Comparison of ENCODE assay signal across 10 mouse cellular contexts in the genomic region with DNA sequence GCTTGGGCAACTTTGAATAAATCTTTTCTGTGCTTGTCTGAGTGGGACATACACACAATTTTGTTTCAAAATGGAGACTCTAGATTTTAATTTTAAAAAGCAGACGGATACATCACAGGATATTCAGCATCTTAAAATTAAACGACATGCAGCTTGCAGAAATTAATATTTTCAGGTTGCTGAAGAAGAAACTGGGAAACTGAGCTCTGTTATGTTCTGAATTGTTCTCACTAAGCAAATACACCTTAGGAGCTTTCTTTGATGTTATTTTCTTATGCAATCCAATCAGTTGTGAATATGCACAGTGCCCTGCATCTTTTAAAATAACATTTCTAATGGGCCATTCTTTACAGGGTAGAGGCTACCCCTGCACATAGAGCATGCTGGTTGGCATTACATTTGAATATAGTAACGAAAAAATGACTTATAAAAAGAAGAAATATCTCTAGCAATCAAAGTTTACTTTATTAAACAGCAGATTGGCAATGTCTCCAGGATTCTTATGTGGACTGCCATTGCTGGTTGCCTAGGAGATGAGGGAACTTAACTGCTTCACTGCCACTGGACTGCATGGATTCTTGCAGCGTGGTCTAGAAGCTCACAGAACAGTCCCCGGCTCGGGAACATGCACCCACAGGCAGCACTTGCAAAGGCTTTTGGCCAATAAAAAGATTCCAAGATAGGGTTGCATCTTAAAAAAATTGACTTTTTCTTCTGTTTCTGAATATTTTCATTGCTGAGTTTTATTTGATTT.
A peak's percentile ranks its signal among the peaks of the same experiment; 100 is the strongest.
DNase-seq lines count a peak whose midpoint lies in the region; ATAC-seq and TF ChIP-seq lines count a peak whose summit lies in the region.
"Had no signal": no experiment of that assay in that cellular context is flagged by ENCODE, and none has a peak within 500 bp of the region (broad histone marks: within the 10 kb centered on the region; RNA-seq: fewer than 3 reads in every experiment).

No protein-coding gene starts in this region.

- no peak overlapping the region; the same call in 1 of the 2 replicates for H3K9ac ChIP-seq in lung, embryonic 15.5 days
- H3K9ac ChIP-seq in forebrain, embryonic 13.5 days = peak overlapping the region; percentile 69
- no peak overlapping the region for H3K9ac ChIP-seq in limb, embryonic 15.5 days
- H3K9ac ChIP-seq in stomach, embryonic 14.5 days (replicated peaks; ENCODE audit: low read depth, low read length) = no peak overlapping the region

- WGBS in lung, embryonic 15.5 days = 52% methylated on average over 6 of the region's 6 CpGs
- WGBS in forebrain, embryonic 13.5 days = 8% methylated on average over 6 of the region's 6 CpGs
- whole genome bisulfite sequencing in limb, embryonic 15.5 days = 65% methylated on average over 6 of the region's 6 CpGs
- WGBS in stomach, embryonic 14.5 days = 67% methylated on average over 6 of the region's 6 CpGs
- WGBS in cerebellum, adult 2 months = 77% methylated on average over 6 of the region's 6 CpGs

- peaks cover 23% of the 10 kb centered on the region for H3K4me1 ChIP-seq in lung, embryonic 15.5 days
- H3K4me1 ChIP-seq in forebrain, embryonic 13.5 days = peaks cover 72% of the 10 kb centered on the region
- peaks cover 17% of the 10 kb centered on the region for H3K4me1 ChIP-seq in limb, embryonic 15.5 days
- H3K4me1 ChIP-seq in stomach, embryonic 14.5 days (ENCODE audit: control insufficient read depth, insufficient read depth, low read length) = peaks cover 15% of the 10 kb centered on the region
- no peaks in the 10 kb centered on the region for H3K4me1 ChIP-seq in cerebellum, adult 2 months (ENCODE audit: control insufficient read depth, insufficient read depth, low read length)

- no peaks in the 10 kb centered on the region for H3K36me3 ChIP-seq in lung, embryonic 15.5 days
- no peaks in the 10 kb centered on the region for H3K36me3 ChIP-seq in forebrain, embryonic 13.5 days (ENCODE audit: poor library complexity, severe bottlenecking)
- H3K36me3 ChIP-seq in limb, embryonic 15.5 days = no peaks in the 10 kb centered on the region
- no peaks in the 10 kb centered on the region for H3K36me3 ChIP-seq in stomach, embryonic 14.5 days (ENCODE audit: control insufficient read depth, insufficient read depth, low read length)

- no peak for TF ChIP-seq POLR2A in cerebellum, adult 2 months (IDR thresholded peaks at IDR 0.05; ENCODE audit: borderline replicate concordance, insufficient read depth, low read length)

- peak overlapping the region; percentile 31; the same call in 1 of the 2 replicates for H3K4me3 ChIP-seq in lung, embryonic 15.5 days
- H3K4me3 ChIP-seq in forebrain, embryonic 13.5 days = peak overlapping the region; percentile 32
- H3K4me3 ChIP-seq in limb, embryonic 15.5 days = no peak overlapping the region
- peak overlapping the region; percentile 22; the same call in 1 of the 2 replicates for H3K4me3 ChIP-seq in stomach, embryonic 14.5 days (ENCODE audit: low read depth, low read length)
- H3K4me3 ChIP-seq in cerebellum, adult 2 months (replicated peaks; ENCODE audit: insufficient read depth, low read depth, low read length) = no peak overlapping the region

- no peak overlapping the region for H3K27ac ChIP-seq in lung, embryonic 15.5 days
- H3K27ac ChIP-seq in forebrain, embryonic 13.5 days = peak overlapping the region; percentile 99
- no peak overlapping the region for H3K27ac ChIP-seq in limb, embryonic 15.5 days
- H3K27ac ChIP-seq in stomach, embryonic 14.5 days (ENCODE audit: low read length) = no peak overlapping the region
- no peak overlapping the region for H3K27ac ChIP-seq in cerebellum, adult 2 months (ENCODE audit: insufficient read depth, low read length)

- no peak for DNase-seq in lung, postnatal 25 days (ENCODE audit: low spot score)
- DNase-seq in cerebellum, adult 2 months = no peak
- no peak for DNase-seq in layer of hippocampus, postnatal 36 days
- DNase-seq: thymus, postnatal 14 days had no signal

- TF ChIP-seq CTCF in cerebellum, adult 2 months (IDR thresholded peaks at IDR 0.05; ENCODE audit: borderline replicate concordance, insufficient read depth, low read depth, low read length) = no peak

- no peaks in the 10 kb centered on the region for H3K9me3 ChIP-seq in lung, embryonic 15.5 days
- no peaks in the 10 kb centered on the region for H3K9me3 ChIP-seq in forebrain, embryonic 13.5 days (replicated peaks)
- no peaks in the 10 kb centered on the region for H3K9me3 ChIP-seq in limb, embryonic 15.5 days
- H3K9me3 ChIP-seq in stomach, embryonic 14.5 days (ENCODE audit: control insufficient read depth, low read depth, low read length) = no peaks in the 10 kb centered on the region

- ATAC-seq in lung, embryonic 15.5 days (ENCODE audit: borderline replicate concordance, extremely low read depth, low FRiP score, low TSS enrichment) = no peak
- no peak for ATAC-seq in forebrain, embryonic 13.5 days
- no peak for ATAC-seq in limb, embryonic 15.5 days (ENCODE audit: insufficient number of reproducible peaks, low FRiP score, low TSS enrichment, low read depth)
- ATAC-seq in stomach, embryonic 14.5 days (ENCODE audit: insufficient number of reproducible peaks, insufficient read depth, low FRiP score, low read depth) = no peak
- no peak for ATAC-seq in erythroblast, adult 5-6 weeks (replicated peaks; ENCODE audit: low FRiP score, poor library complexity, severe bottlenecking)
- ATAC-seq: Patski had no signal

- peak overlapping the region; percentile 59 for H3K4me2 ChIP-seq in lung, embryonic 15.5 days
- peak overlapping the region; percentile 62 for H3K4me2 ChIP-seq in forebrain, embryonic 13.5 days
- H3K4me2 ChIP-seq in limb, embryonic 15.5 days = peak overlapping the region; percentile 45; the same call in 1 of the 2 replicates
- H3K4me2 ChIP-seq in stomach, embryonic 14.5 days (replicated peaks; ENCODE audit: low read depth, low read length) = peak overlapping the region; percentile 53; the same call in 1 of the 2 replicates

- H3K27me3 ChIP-seq in lung, embryonic 15.5 days = no peaks in the 10 kb centered on the region
- no peaks in the 10 kb centered on the region for H3K27me3 ChIP-seq in forebrain, embryonic 13.5 days
- H3K27me3 ChIP-seq in limb, embryonic 15.5 days = 0 out of 2 replicates have a peak, but pooled peaks cover 4% of the 10 kb centered on the region
- H3K27me3 ChIP-seq in stomach, embryonic 14.5 days (ENCODE audit: control insufficient read depth, insufficient read depth, low read length) = no peaks in the 10 kb centered on the region
- no peaks in the 10 kb centered on the region; the same call in 1 of the 2 replicates for H3K27me3 ChIP-seq in cerebellum, adult 2 months (ENCODE audit: control insufficient read depth, insufficient read depth, low read length)
- H3K27me3 ChIP-seq: Patski had no signal

Comparison
In these comparisons a context has a peak if more than half of its experiments do, and no peak if none do; other contexts are left out.
1. H3K4me3 ChIP-seq: peak in lung, embryonic 15.5 days (single experiment), forebrain, embryonic 13.5 days (single experiment) and stomach, embryonic 14.5 days (single experiment); none in limb, embryonic 15.5 days (single experiment) and cerebellum, adult 2 months (single experiment).
2. Peak in every context shown above with its lines, with median percentiles within 50 percentile points of each other: H3K4me2 ChIP-seq.